Mouse (Mus musculus) liver, embryonic 12.5 days (tissue): ENCODE results near the gene Rpp14. TPM values are rescaled to one million over a fixed set of nuclear protein-coding genes. Genes with fewer than 3 reads are reported as not detected.

Source experiments
- ATAC-seq: fragments of 200-750 bp; cut with Nextera tagmentation; 2 replicates; pipeline ENCODE4 v1.8.0; 2017; ENCODE audit warnings: moderate number of reproducible peaks, mild to moderate bottlenecking, moderate library complexity
- H3K27ac ChIP-seq: fragments of 300-500 bp; sonication (generic); 2 replicates; pipeline ENCODE4 v1.5.1; 2016; ENCODE audit warnings: mild to moderate bottlenecking
- H3K27me3 ChIP-seq: fragments of 300-500 bp; sonication (generic); replicated peaks from 2 replicates; pipeline ENCODE4 v1.6.1; 2016; ENCODE audit warnings: mild to moderate bottlenecking, moderate library complexity
- H3K36me3 ChIP-seq: fragments of 300-500 bp; sonication (generic); 2 replicates; pipeline ENCODE4 v1.6.1; 2016; ENCODE audit warnings: mild to moderate bottlenecking, moderate library complexity
- H3K4me1 ChIP-seq: fragments of 300-500 bp; sonication (generic); 2 replicates; pipeline ENCODE4 v1.6.1; 2016
- H3K4me2 ChIP-seq: fragments of 300-500 bp; sonication (generic); 2 replicates; pipeline ENCODE4 v1.6.1; 2016; ENCODE audit warnings: mild to moderate bottlenecking, moderate library complexity
- H3K4me3 ChIP-seq: fragments of 300-500 bp; sonication (generic); 2 replicates; pipeline ENCODE4 v1.5.1; 2016; ENCODE audit warnings: mild to moderate bottlenecking, moderate library complexity
- H3K9ac ChIP-seq: fragments of 300-500 bp; sonication (generic); 2 replicates; pipeline ENCODE4 v1.6.1; 2016; ENCODE audit warnings: mild to moderate bottlenecking, moderate library complexity
- H3K9me3 ChIP-seq: fragments of 300-500 bp; sonication (generic); replicated peaks from 2 replicates; pipeline ENCODE4 v1.6.1; 2016; ENCODE audit warnings: mild to moderate bottlenecking, moderate library complexity
- WGBS: fragments of 180-500 bp; shearing (Covaris S2); methylation state at CpG from one replicate; pipeline ENCODE4 v1.1.7; 2016; ENCODE audit not compliant: insufficient replicate concordance; 5-methylcytosine and 5-hydroxymethylcytosine counted together
- polyA plus RNA-seq: library from polyadenylated mRNA; unstranded; fragments of >200 nt; fragmentation: Nextera tagmentation; extraction: Ambion mirVana; gene quantifications from 2 replicates; pipeline ENCODE4 v1.2.1, GENCODE M21; 2016

Rpp14 gene
- polyA plus RNA-seq, 1 experiment from 2014 or later: 41.7 TPM

DNA sequence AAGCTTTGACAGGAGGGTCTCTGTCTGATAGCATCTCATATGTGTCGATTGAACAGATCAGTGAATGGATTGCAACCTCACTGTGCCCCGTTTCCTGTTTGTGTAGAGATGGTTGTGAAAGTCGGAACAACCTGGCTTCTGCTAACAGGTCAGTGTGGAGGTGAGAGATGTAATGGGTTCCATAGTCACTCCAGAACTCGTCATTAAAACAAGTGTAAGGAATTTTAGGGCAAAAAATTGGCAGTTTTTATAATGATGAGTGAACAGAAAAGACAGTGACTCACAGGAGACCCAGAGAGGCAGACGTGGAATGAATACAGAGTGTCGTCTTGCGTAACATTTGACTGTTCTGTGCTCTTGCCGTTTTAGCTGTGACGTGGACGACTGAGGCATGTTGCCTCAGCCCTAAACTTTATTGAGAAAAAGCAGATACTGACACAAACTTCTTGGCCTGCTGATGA is 19.4 kb downstream of the Rpp14 start:
- Histone ChIP-seq H3K4me2 (peak overlapping the region; percentile 87), H3K9ac (no peak overlapping the region), H3K9me3 (no peaks in the 10 kb centered on the region), H3K4me3 (peak overlapping the region; percentile 87; the same call in 1 of the 2 replicates), H3K27ac (no peak overlapping the region), H3K4me1 (peaks cover 35% of the 10 kb centered on the region), H3K36me3 (no peaks in the 10 kb centered on the region), H3K27me3 (no peaks in the 10 kb centered on the region)
- ATAC-seq: no peak
- WGBS: 39% methylated on average over 10 of the region's 10 CpGs

DNA sequence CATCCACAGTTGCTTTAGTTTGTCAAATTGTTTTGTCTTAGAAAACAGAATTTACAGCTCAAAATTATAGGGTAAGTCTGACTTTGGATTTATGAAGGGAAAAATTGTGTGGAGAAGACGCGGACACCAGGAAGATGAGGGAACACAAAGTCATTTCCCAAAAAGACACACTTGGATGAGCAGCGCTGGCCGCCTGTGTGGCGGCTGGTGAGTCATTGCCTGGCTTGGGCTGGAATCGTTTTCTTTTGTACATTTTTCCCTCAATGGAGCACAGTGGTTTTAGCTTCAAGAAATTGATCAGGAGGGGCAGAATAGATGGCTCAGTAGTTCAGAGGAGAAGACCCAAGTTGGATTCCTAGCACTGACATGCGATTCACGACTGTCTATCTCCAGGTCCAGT is 21.7 kb downstream of the Rpp14 start:
- Histone ChIP-seq H3K4me2 (no peak overlapping the region), H3K9ac (no peak overlapping the region), H3K4me3 (no peak overlapping the region), H3K4me1 (peaks cover 28% of the 10 kb centered on the region), H3K27me3 (no peaks in the 10 kb centered on the region), H3K36me3 (peaks cover 3% of the 10 kb centered on the region; the same call in 1 of the 2 replicates), H3K27ac (no peak overlapping the region), H3K9me3 (no peaks in the 10 kb centered on the region)
- no peak for ATAC-seq
- 84% methylated on average over 8 of the region's 8 CpGs for WGBS

DNA sequence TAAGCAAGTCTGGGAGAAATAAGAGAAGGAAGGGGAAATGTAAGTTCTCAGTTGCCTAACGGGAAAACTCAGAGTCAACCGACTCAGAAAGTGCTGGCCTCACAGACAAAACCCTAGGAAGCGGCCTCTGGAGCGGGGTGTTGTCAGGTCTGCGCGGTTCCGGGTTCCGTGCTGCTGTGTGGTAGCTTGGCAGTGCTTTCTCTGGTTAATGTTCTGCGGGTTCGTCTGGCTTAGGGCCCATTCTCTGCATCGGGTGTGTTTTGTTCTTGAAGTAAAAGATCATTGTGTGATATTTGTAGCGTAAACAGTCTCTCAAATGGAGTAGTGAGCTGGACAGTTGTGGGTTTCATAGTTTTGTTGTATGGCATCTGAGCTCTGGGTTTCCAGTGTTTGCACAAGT is 22.5 kb downstream of the Rpp14 start:
- WGBS: 81% methylated on average over 12 of the region's 12 CpGs
- no peak for ATAC-seq
- H3K27me3 ChIP-seq: no peaks in the 10 kb centered on the region
- H3K4me2 ChIP-seq: no peak overlapping the region
- no peak overlapping the region for H3K9ac ChIP-seq
- peaks cover 7% of the 10 kb centered on the region for H3K36me3 ChIP-seq
- peaks cover 23% of the 10 kb centered on the region for H3K4me1 ChIP-seq
- H3K27ac ChIP-seq: no peak overlapping the region
- no peak overlapping the region for H3K4me3 ChIP-seq
- H3K9me3 ChIP-seq: no peaks in the 10 kb centered on the region

DNA sequence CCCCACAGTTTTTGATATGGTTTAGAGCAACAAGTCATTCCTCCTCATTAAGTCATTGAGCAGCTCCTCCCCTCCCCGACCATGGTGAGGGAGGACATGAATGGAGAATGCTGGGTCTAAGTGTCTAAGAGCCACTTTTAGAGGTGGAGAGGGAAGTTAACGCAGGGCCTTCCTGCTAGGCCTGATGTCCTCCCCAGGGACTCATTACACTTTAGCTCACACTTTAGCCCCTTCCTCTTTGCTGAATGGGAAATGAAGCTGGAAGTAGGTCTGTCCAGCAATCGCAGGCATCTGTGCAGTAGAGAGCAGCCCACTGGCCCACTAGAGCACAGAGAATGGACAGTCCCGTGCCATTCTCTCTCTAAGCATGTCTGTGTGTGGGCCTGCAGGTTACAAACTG is 27.9 kb downstream of the Rpp14 start:
- Histone ChIP-seq H3K4me2 (no peak overlapping the region), H3K27ac (no peak overlapping the region), H3K4me1 (no peaks in the 10 kb centered on the region), H3K27me3 (no peaks in the 10 kb centered on the region), H3K9me3 (no peaks in the 10 kb centered on the region), H3K4me3 (no peak overlapping the region), H3K36me3 (peaks cover 7% of the 10 kb centered on the region), H3K9ac (no peak overlapping the region)
- 77% methylated on average over 4 of the region's 4 CpGs for WGBS
- no peak for ATAC-seq

DNA sequence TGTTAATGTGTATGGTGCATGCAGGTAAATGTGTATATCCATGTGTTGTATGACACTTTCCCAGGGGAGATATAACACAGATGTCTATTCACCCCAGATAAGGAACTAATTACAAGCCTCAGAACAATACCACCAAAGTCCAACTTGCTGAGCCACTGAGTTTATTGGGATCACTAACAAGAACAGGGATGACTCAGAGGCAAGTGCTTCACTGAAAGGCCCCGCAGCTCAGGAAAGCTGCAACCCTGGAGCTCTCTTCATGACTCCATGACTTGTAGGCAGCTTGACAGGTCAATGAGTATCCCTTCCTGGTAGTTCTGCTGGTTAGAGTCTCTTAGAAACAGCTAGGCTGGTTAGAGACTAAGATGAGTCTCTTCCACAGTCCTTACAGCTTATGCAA is 28.8 kb downstream of the Rpp14 start:
- Histone ChIP-seq H3K9me3 (no peaks in the 10 kb centered on the region), H3K36me3 (peaks cover 7% of the 10 kb centered on the region), H3K27ac (no peak overlapping the region), H3K4me2 (no peak overlapping the region), H3K4me3 (no peak overlapping the region), H3K4me1 (no peaks in the 10 kb centered on the region), H3K9ac (no peak overlapping the region), H3K27me3 (no peaks in the 10 kb centered on the region)
- no peak for ATAC-seq
- 79% methylated on average over 1 of the region's 1 CpGs for WGBS

DNA sequence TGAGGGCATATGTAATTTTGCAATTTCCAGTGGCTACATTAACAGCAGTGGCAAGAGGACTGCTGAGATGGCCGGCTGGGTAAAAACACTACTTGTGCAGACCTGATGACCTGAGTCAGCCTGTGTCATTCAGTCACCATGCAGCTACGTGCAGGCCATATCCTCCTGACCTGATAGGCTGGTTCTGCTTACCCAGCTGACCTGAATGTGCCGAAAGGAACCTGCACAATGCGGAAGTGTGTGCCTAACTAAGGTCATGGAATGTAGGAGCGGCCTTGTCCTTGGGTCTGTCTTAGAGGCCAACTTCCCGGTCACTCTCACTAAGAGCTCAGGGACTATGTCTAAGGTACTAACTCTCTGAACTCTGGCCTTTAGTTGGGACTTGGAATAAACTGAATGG is 31.4 kb downstream of the Rpp14 start:
- Histone ChIP-seq H3K4me3 (no peak overlapping the region), H3K9me3 (no peaks in the 10 kb centered on the region), H3K27ac (no peak overlapping the region), H3K9ac (no peak overlapping the region), H3K36me3 (peaks cover 7% of the 10 kb centered on the region), H3K27me3 (no peaks in the 10 kb centered on the region), H3K4me2 (no peak overlapping the region), H3K4me1 (no peaks in the 10 kb centered on the region)
- WGBS: 83% methylated on average over 6 of the region's 6 CpGs
- no peak for ATAC-seq

DNA sequence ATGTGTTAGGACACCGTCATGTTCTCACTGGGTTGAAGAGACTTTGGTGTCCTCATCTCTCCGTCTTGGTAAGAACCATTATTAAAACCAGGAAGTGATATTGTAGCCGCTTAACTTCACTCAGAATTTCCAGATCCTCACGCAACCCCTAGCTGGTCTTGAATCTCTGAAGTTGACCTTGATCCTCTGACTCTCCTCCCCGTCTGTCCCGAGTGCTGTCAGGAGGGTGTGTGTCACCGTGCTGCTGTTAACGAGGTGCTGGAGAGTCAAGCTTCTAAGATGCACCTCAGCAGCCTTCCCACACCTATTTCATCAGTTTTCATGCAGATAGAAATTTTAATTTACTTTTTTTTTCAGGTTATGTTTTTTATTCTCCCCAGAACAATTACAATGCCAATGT is 31.9 kb downstream of the Rpp14 start:
- no peak for ATAC-seq
- no peak overlapping the region for H3K27ac ChIP-seq
- H3K27me3 ChIP-seq: no peaks in the 10 kb centered on the region
- H3K4me1 ChIP-seq: no peaks in the 10 kb centered on the region
- peaks cover 3% of the 10 kb centered on the region; the same call in 1 of the 2 replicates for H3K36me3 ChIP-seq
- H3K9ac ChIP-seq: no peak overlapping the region
- no peak overlapping the region for H3K4me3 ChIP-seq
- no peak overlapping the region for H3K4me2 ChIP-seq
- WGBS: 75% methylated on average over 8 of the region's 8 CpGs
- H3K9me3 ChIP-seq: no peaks in the 10 kb centered on the region

DNA sequence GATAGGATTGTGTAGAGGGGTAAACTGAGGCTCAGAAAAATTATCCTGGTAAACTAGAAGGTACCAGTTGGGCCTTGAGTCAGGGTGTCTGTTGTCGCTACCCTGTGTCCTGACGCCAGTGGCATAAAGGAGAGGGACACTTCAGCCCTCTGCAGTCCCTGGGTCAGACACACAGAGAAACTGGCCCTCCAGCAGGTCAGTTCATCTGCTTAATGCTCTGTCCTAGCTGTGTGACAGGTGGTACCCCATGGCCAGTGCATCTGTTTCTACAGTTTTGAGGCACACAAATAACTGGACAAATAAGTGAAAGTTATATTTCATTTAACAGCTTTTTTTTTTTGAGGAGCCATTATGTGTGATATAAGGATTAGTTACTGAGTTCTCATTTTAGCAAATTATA is 33.4 kb downstream of the Rpp14 start:
- ATAC-seq: no peak
- WGBS: 88% methylated on average over 2 of the region's 2 CpGs
- Histone ChIP-seq H3K27ac (no peak overlapping the region), H3K9ac (no peak overlapping the region), H3K36me3 (no peaks in the 10 kb centered on the region), H3K9me3 (no peaks in the 10 kb centered on the region), H3K4me1 (no peaks in the 10 kb centered on the region), H3K27me3 (no peaks in the 10 kb centered on the region), H3K4me2 (no peak overlapping the region), H3K4me3 (no peak overlapping the region)

DNA sequence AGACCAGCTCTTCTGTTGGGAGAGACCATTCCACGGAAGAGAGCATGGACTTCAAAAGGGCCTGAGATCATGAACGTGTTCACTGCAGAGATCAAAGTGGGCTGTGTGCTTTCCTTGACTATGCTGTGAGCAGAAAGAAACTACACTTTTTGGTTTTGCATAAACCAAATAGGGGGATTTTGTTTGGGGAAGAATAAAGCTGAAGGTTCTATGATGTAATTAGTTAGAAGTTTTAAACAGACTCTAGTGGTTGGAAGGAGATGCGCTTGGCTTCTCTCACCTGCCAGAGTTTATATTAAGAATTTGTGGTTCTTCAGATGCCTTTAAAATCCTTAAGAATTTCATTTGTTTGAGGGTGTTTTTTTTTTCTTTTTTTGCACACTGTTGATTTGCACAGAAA is 34.1 kb downstream of the Rpp14 start:
- 79% methylated on average over 3 of the region's 3 CpGs for WGBS
- Histone ChIP-seq H3K36me3 (no peaks in the 10 kb centered on the region), H3K4me3 (no peak overlapping the region), H3K27ac (no peak overlapping the region), H3K4me1 (no peaks in the 10 kb centered on the region), H3K4me2 (no peak overlapping the region), H3K9ac (no peak overlapping the region), H3K9me3 (no peaks in the 10 kb centered on the region), H3K27me3 (no peaks in the 10 kb centered on the region)
- ATAC-seq: no peak

DNA sequence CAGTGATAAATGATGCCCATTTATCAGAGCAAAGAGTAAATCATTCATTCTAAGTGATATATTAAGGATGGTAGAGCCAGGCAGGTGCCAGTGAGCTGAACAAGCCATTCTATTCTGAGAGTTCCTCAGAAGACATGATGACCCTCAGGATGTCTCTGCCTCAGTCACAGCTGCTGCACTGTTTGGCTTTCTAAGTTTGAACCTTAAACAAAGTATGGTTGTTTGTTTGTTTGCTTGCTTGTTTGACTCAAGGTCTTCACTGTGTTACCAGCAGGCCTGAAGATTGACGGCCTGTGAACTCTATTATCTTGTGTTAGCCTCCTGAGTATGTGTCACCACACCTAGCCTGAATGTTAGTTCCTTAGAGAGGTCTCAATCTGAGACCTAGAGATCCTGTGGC is 34.6 kb downstream of the Rpp14 start:
- no peak overlapping the region for H3K4me3 ChIP-seq
- H3K4me1 ChIP-seq: no peaks in the 10 kb centered on the region
- 65% methylated on average over 1 of the region's 1 CpGs for WGBS
- H3K9ac ChIP-seq: no peak overlapping the region
- no peaks in the 10 kb centered on the region for H3K9me3 ChIP-seq
- H3K4me2 ChIP-seq: no peak overlapping the region
- H3K27ac ChIP-seq: no peak overlapping the region
- no peaks in the 10 kb centered on the region for H3K27me3 ChIP-seq
- H3K36me3 ChIP-seq: no peaks in the 10 kb centered on the region
- ATAC-seq: no peak

DNA sequence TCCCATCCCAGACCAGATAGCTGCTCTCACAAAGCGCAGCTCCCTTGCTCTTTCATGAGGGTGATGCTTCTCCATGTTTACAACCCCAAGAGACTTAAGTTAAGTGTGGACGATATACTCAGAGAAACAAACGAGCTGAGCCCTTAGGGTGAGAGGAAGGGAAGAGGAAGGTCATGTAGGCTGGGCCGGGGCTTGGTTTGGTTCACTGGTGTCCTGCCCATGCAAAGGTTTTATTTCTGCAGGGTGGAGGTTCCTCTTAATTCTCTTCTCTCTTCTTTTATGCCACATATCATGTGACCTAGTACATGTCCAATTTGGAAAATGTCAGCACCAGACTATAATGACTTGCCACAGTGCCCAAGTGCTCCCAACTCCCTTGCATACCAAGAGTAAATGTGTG is 35.6 kb downstream of the Rpp14 start:
- no peak for ATAC-seq
- Histone ChIP-seq H3K4me2 (no peak overlapping the region), H3K4me1 (no peaks in the 10 kb centered on the region), H3K4me3 (no peak overlapping the region), H3K9ac (no peak overlapping the region), H3K9me3 (no peaks in the 10 kb centered on the region), H3K27ac (no peak overlapping the region), H3K36me3 (no peaks in the 10 kb centered on the region), H3K27me3 (no peaks in the 10 kb centered on the region)
- 68% methylated on average over 4 of the region's 4 CpGs for WGBS

DNA sequence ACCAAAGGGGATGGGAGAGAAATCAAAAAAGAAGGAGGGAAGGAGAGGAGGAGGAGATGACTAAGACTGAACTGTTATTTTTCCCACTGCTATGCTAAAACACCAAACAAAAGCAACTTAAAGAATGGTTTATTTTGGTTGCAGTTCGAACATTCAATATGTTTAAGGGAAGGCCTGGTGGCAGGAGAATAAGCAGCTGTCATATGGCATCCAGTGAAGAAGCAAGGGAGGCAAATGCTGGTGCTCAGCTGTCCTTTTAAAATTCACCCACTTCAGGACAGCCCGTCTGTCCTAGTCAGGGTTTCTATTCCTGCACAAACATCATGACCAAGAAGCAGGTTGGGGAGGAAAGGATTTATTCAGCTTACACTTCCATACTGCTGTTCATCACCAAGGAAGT is 37.2 kb downstream of the Rpp14 start:
- no peak overlapping the region for H3K27ac ChIP-seq
- peaks cover 4% of the 10 kb centered on the region; the same call in 1 of the 2 replicates for H3K36me3 ChIP-seq
- no peaks in the 10 kb centered on the region for H3K27me3 ChIP-seq
- no peak for ATAC-seq
- no peak overlapping the region for H3K9ac ChIP-seq
- no peaks in the 10 kb centered on the region for H3K4me1 ChIP-seq
- WGBS: 63% methylated on average over 2 of the region's 2 CpGs
- no peak overlapping the region for H3K4me2 ChIP-seq
- H3K4me3 ChIP-seq: no peak overlapping the region
- no peaks in the 10 kb centered on the region for H3K9me3 ChIP-seq

DNA sequence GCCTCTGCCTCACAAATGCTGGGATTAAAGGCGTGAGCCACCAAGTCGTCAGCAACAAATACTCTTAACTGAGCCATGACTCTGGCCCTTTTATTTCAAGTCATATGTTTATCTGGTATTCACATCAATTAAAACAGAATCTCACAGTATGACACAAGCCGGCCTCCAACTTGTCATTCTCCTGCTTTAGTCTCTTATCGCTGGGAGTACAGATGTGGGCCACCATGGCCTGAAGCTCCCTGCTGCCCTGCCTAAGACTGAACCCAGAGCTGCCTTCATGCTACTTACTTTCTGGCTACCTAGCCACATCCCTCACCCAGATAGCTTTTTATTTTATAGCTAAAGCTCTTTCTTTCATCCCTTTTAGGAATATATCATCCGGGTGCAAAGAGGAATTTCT is 39.3 kb downstream of the Rpp14 start:
- Histone ChIP-seq H3K36me3 (peaks cover 13% of the 10 kb centered on the region), H3K27me3 (no peaks in the 10 kb centered on the region), H3K4me3 (no peak overlapping the region), H3K9ac (no peak overlapping the region), H3K4me2 (no peak overlapping the region), H3K27ac (no peak overlapping the region), H3K9me3 (no peaks in the 10 kb centered on the region), H3K4me1 (no peaks in the 10 kb centered on the region)
- whole genome bisulfite sequencing: 69% methylated on average over 5 of the region's 5 CpGs
- ATAC-seq: no peak
